Mouse (Mus musculus) bone marrow macrophage, adult 2 months (primary cell): ENCODE data around the gene AI464131.

Source experiments
- CTCF ChIP-seq: IDR thresholded peaks from 2 replicates; pipeline ENCODE4 v1.5.1; 2012; ENCODE audit warnings: low read depth, mild to moderate bottlenecking, low read length, moderate library complexity
- POLR2A ChIP-seq: IDR thresholded peaks from 2 replicates; pipeline ENCODE4 v1.6.1; 2012; ENCODE audit warnings: mild to moderate bottlenecking, low read depth, low read length, borderline replicate concordance

- TF ChIP-seq CTCF = no peak
- no peak for TF ChIP-seq POLR2A
Measured at GRCm38 (mm10) chr4:41545985-41546384, 43.1 kb upstream of the AI464131 start.
